Mouse (Mus musculus): Measurements from ENCODE around the gene Prr5. TPM values are rescaled to one million over a fixed set of nuclear protein-coding genes. Genes with fewer than 3 reads are reported as not detected.

Prr5 gene
- 18.8 and 20.7 TPM in 2 replicates for polyA plus RNA-seq (2015; fragmentation: Nextera tagmentation; extraction: Ambion mirVana)

- no peaks in the 10 kb centered on the region for H3K9me3 ChIP-seq
- peaks cover 30% of the 10 kb centered on the region for H3K4me1 ChIP-seq
- no peak within 1 kb of the TSS for H3K4me2 ChIP-seq
- H3K27me3 ChIP-seq = peaks cover 8% of the 10 kb centered on the region
- no peak within 1 kb of the TSS for H3K27ac ChIP-seq
- no peaks in the 10 kb centered on the region for H3K36me3 ChIP-seq
- 78% methylated on average over 14 of the region's 14 CpGs for WGBS
- H3K4me3 ChIP-seq = no peak within 1 kb of the TSS
- H3K9ac ChIP-seq = no peak within 1 kb of the TSS
- ATAC-seq (ENCODE audit: insufficient number of reproducible peaks, insufficient read depth, low FRiP score, low TSS enrichment, low read depth) = no peak
These were observed at the start of gene Prr5 for GRCm38 (mm10) chr15:84668938-84669747. TSS of gene Prr5 (plus strand) at chr15:84669620.

GRCm38 (mm10) chr15:84620028-84620427 lies 49.4 kb upstream of the Prr5 start:
- ATAC-seq (ENCODE audit: insufficient number of reproducible peaks, insufficient read depth, low FRiP score, low TSS enrichment, low read depth) = no peak
- no peaks in the 10 kb centered on the region for H3K9me3 ChIP-seq

GRCm38 (mm10) chr15:84621722-84622428 lies 47.5 kb upstream of the Prr5 start:
- H3K27me3 ChIP-seq = peaks cover 15% of the 10 kb centered on the region
- H3K4me3 ChIP-seq = no peak overlapping the region
- 29% methylated on average over 14 of the region's 14 CpGs for WGBS
- ATAC-seq (ENCODE audit: insufficient number of reproducible peaks, insufficient read depth, low FRiP score, low TSS enrichment, low read depth) = no peak
- peaks cover 14% of the 10 kb centered on the region for H3K4me1 ChIP-seq
- H3K4me2 ChIP-seq = no peak overlapping the region
- no peak overlapping the region for H3K9ac ChIP-seq
- H3K36me3 ChIP-seq = no peaks in the 10 kb centered on the region
- H3K9me3 ChIP-seq = no peaks in the 10 kb centered on the region
- no peak overlapping the region for H3K27ac ChIP-seq

More at GRCm38 (mm10) chr15:84620028-84620427, 49.4 kb upstream of the Prr5 start:
- Histone ChIP-seq H3K4me3 (no peak overlapping the region), H3K36me3 (no peaks in the 10 kb centered on the region), H3K4me1 (peaks cover 9% of the 10 kb centered on the region), H3K4me2 (no peak overlapping the region), H3K27me3 (peaks cover 26% of the 10 kb centered on the region), H3K9ac (no peak overlapping the region), H3K27ac (no peak overlapping the region)
- WGBS = 55% methylated on average over 3 of the region's 3 CpGs

- no peak for ATAC-seq (ENCODE audit: insufficient number of reproducible peaks, insufficient read depth, low FRiP score, low TSS enrichment, low read depth)
These were observed 44.5 kb upstream of the Prr5 start for GRCm38 (mm10) chr15:84624870-84625269.

GRCm38 (mm10) chr15:84625712-84626414 lies 43.6 kb upstream of the Prr5 start:
- WGBS = 60% methylated on average over 6 of the region's 6 CpGs
- ATAC-seq (ENCODE audit: insufficient number of reproducible peaks, insufficient read depth, low FRiP score, low TSS enrichment, low read depth) = no peak
- Histone ChIP-seq H3K27me3 (peaks cover 12% of the 10 kb centered on the region), H3K4me2 (no peak overlapping the region), H3K9ac (no peak overlapping the region), H3K27ac (no peak overlapping the region), H3K4me3 (no peak overlapping the region), H3K36me3 (no peaks in the 10 kb centered on the region), H3K9me3 (no peaks in the 10 kb centered on the region), H3K4me1 (peaks cover 15% of the 10 kb centered on the region)

More at GRCm38 (mm10) chr15:84624870-84625269, 44.5 kb upstream of the Prr5 start:
- no peak overlapping the region for H3K27ac ChIP-seq
- no peak overlapping the region for H3K4me3 ChIP-seq
- H3K4me2 ChIP-seq = no peak overlapping the region
- no peak overlapping the region for H3K9ac ChIP-seq
- no peaks in the 10 kb centered on the region for H3K36me3 ChIP-seq
- H3K27me3 ChIP-seq = peaks cover 15% of the 10 kb centered on the region
- peaks cover 12% of the 10 kb centered on the region for H3K4me1 ChIP-seq
- WGBS = 58% methylated on average over 9 of the region's 9 CpGs
- no peaks in the 10 kb centered on the region for H3K9me3 ChIP-seq

GRCm38 (mm10) chr15:84627308-84627707 lies 42.1 kb upstream of the Prr5 start:
- Histone ChIP-seq H3K27ac (no peak overlapping the region), H3K36me3 (no peaks in the 10 kb centered on the region), H3K4me3 (no peak overlapping the region), H3K4me1 (peaks cover 15% of the 10 kb centered on the region), H3K9ac (no peak overlapping the region), H3K4me2 (no peak overlapping the region), H3K27me3 (peaks cover 3% of the 10 kb centered on the region), H3K9me3 (no peaks in the 10 kb centered on the region)
- 62% methylated on average over 5 of the region's 5 CpGs for WGBS
- ATAC-seq (ENCODE audit: insufficient number of reproducible peaks, insufficient read depth, low FRiP score, low TSS enrichment, low read depth) = no peak

GRCm38 (mm10) chr15:84629680-84630079 lies 39.7 kb upstream of the Prr5 start:
- Histone ChIP-seq H3K4me2 (no peak overlapping the region), H3K27ac (no peak overlapping the region), H3K27me3 (peaks cover 4% of the 10 kb centered on the region; the same call in 1 of the 2 replicates), H3K9me3 (no peaks in the 10 kb centered on the region), H3K36me3 (no peaks in the 10 kb centered on the region), H3K4me1 (peaks cover 15% of the 10 kb centered on the region), H3K9ac (no peak overlapping the region), H3K4me3 (no peak overlapping the region)
- ATAC-seq (ENCODE audit: insufficient number of reproducible peaks, insufficient read depth, low FRiP score, low TSS enrichment, low read depth) = peak; percentile 21; the same call in 1 of the 2 replicates
- 12% methylated on average over 3 of the region's 3 CpGs for WGBS

GRCm38 (mm10) chr15:84631560-84631959 lies 37.9 kb upstream of the Prr5 start:
- Histone ChIP-seq H3K9me3 (no peaks in the 10 kb centered on the region), H3K4me3 (no peak overlapping the region), H3K27me3 (peaks cover 4% of the 10 kb centered on the region; the same call in 1 of the 2 replicates), H3K4me1 (0 out of 2 replicates have a peak, but pooled peaks cover 4% of the 10 kb centered on the region), H3K9ac (no peak overlapping the region), H3K4me2 (no peak overlapping the region), H3K36me3 (no peaks in the 10 kb centered on the region), H3K27ac (no peak overlapping the region)
- ATAC-seq (ENCODE audit: insufficient number of reproducible peaks, insufficient read depth, low FRiP score, low TSS enrichment, low read depth) = no peak
- 1% methylated on average over 7 of the region's 7 CpGs for WGBS

GRCm38 (mm10) chr15:84634361-84634760 lies 35.1 kb upstream of the Prr5 start:
- Histone ChIP-seq H3K9ac (0 out of 2 replicates have a peak overlapping the region, but pooled peaks have one; percentile 21), H3K9me3 (no peaks in the 10 kb centered on the region), H3K27ac (no peak overlapping the region), H3K36me3 (no peaks in the 10 kb centered on the region), H3K4me1 (peaks cover 14% of the 10 kb centered on the region), H3K4me2 (no peak overlapping the region), H3K4me3 (no peak overlapping the region), H3K27me3 (peaks cover 4% of the 10 kb centered on the region; the same call in 1 of the 2 replicates)
- no peak for ATAC-seq (ENCODE audit: insufficient number of reproducible peaks, insufficient read depth, low FRiP score, low TSS enrichment, low read depth)
- 52% methylated on average over 3 of the region's 3 CpGs for WGBS

GRCm38 (mm10) chr15:84638405-84638804 lies 31.0 kb upstream of the Prr5 start:
- Histone ChIP-seq H3K9me3 (no peaks in the 10 kb centered on the region), H3K4me2 (no peak overlapping the region), H3K36me3 (no peaks in the 10 kb centered on the region), H3K4me1 (peaks cover 43% of the 10 kb centered on the region), H3K9ac (no peak overlapping the region), H3K27me3 (no peaks in the 10 kb centered on the region), H3K27ac (peak overlapping the region; percentile 95), H3K4me3 (no peak overlapping the region)
- ATAC-seq (ENCODE audit: insufficient number of reproducible peaks, insufficient read depth, low FRiP score, low TSS enrichment, low read depth) = no peak

GRCm38 (mm10) chr15:84639072-84639450 lies 30.4 kb upstream of the Prr5 start:
- 26% methylated on average over 5 of the region's 5 CpGs for WGBS
- ATAC-seq (ENCODE audit: insufficient number of reproducible peaks, insufficient read depth, low FRiP score, low TSS enrichment, low read depth) = no peak
- Histone ChIP-seq H3K4me1 (peaks cover 43% of the 10 kb centered on the region), H3K27me3 (no peaks in the 10 kb centered on the region), H3K9me3 (no peaks in the 10 kb centered on the region), H3K36me3 (no peaks in the 10 kb centered on the region), H3K27ac (peak overlapping the region; percentile 95), H3K4me2 (no peak overlapping the region), H3K9ac (0 out of 2 replicates have a peak overlapping the region, but pooled peaks have one; percentile 11), H3K4me3 (no peak overlapping the region)
